Mouse (Mus musculus): ENCODE measurements around the gene Usp29. TPM values are rescaled to one million over a fixed set of nuclear protein-coding genes. Genes with fewer than 3 reads are reported as not detected.

The Usp29 gene
- polyA plus RNA-seq, 1 experiment: 10.7 TPM

GRCm38 (mm10) chr7:6903489-6903888, 173.1 kb downstream of the Usp29 start:
- Histone ChIP-seq H3K4me1 (ENCODE audit: control insufficient read depth, insufficient read depth, low read length) (no peaks in the 10 kb centered on the region), H3K4me3 (ENCODE audit: insufficient read depth, low read length) (no peak overlapping the region), H3K27ac (ENCODE audit: insufficient read depth, low read length) (no peak overlapping the region)
- TF ChIP-seq POLR2A (IDR thresholded peaks at IDR 0.05; ENCODE audit: extremely low read depth, insufficient read depth, low read length): no peak
- no peak for TF ChIP-seq CTCF (IDR thresholded peaks at IDR 0.05; ENCODE audit: extremely low read depth, insufficient read depth, low read length)

DNA sequence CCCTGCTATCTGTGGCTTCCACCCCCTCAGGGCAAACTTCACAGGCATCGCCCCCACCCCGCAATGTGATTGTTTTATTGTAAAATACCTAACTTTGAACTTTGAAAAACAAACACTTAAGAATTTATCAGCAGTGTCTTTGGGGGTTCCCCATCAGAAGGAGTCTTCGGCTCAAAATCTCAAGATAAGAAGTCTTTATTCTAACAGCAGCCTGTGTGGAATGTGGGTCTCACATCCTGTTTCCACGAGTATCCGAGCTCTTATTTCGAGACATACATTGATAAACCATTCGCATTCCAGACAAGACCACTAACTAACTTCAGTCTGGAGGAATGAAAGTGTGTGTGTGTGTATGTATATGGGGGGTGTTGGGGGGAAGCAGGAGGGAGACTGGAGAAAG, 180.1 kb downstream of the Usp29 start:
- TF ChIP-seq POLR2A (IDR thresholded peaks at IDR 0.05; ENCODE audit: extremely low read depth, insufficient read depth, low read length) (no peak), CTCF (IDR thresholded peaks at IDR 0.05; ENCODE audit: extremely low read depth, insufficient read depth, low read length) (no peak)
- Histone ChIP-seq H3K27ac (ENCODE audit: insufficient read depth, low read length) (no peak overlapping the region), H3K4me1 (ENCODE audit: control insufficient read depth, insufficient read depth, low read length) (no peaks in the 10 kb centered on the region), H3K4me3 (ENCODE audit: insufficient read depth, low read length) (no peak overlapping the region)

GRCm38 (mm10) chr7:6911731-6912130, 181.4 kb downstream of the Usp29 start:
- Histone ChIP-seq H3K4me1 (ENCODE audit: control insufficient read depth, insufficient read depth, low read length) (no peaks in the 10 kb centered on the region), H3K27ac (ENCODE audit: insufficient read depth, low read length) (no peak overlapping the region), H3K4me3 (ENCODE audit: insufficient read depth, low read length) (no peak overlapping the region)
- TF ChIP-seq POLR2A (IDR thresholded peaks at IDR 0.05; ENCODE audit: extremely low read depth, insufficient read depth, low read length) (no peak), CTCF (IDR thresholded peaks at IDR 0.05; ENCODE audit: extremely low read depth, insufficient read depth, low read length) (no peak)

DNA sequence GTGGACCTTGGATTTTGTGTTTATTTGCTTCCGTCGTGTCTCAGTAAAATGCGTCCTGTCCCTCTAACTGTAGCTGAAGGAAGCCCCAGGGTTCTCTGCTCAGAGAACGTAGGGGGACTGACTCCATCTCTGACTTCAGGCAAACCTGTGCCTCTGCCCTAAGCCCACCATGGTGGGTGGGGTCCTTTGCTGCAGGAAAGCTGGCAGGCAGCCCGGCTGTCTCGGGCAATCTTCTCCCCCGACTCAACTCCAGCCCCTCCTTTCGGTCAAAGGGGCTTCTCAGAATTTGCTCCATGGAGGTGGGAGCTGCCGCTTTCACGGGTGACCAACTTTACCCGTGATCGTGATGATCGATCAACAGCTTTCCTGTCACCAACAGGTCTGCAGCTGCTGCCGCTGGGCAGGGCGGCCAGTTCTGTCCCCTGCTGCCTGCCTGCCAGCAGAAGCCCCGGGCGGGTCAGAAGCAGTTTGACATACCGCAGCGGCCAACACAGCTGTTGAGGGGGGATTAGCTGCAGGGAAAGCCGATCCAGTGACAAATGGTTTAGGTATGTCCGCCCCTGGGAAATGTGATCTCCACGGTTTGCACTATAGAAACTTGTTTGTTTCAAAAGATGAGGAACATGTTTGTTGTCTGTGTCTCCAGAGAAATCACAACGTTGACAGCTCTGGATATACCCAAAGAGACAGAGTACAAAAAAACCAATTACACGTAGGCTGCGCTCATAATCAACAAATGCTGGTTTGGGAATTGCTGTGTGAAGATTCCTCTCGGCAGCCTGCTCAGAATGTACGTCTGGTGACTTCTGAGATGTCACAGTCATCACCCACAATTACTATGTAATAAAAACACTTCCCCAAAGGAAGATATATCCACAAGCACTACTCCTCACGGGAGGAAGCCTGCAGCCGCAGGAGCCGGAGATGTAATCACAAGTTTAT, 183.3 kb downstream of the Usp29 start:
- no peak overlapping the region for H3K27ac ChIP-seq (ENCODE audit: insufficient read depth, low read length)

DNA sequence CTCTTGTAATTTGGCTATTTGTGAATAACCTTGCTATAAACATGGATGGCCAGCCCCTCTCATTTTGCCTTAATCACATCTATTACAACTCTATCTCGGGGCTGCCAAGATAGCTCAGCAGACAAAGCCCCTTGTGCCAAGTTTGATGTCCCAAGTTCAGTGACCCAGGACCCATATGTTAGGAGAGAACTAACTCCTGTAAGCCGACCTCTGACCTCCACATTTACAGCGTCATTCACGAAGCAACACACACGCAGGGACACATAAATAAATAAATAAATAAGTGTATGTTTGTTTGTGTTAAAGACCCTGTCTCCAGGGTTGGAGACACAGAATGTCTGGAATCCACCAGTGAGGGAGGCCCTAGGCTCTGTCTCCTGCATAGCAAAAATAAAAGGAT, 186.7 kb downstream of the Usp29 start:
- H3K27ac ChIP-seq (ENCODE audit: insufficient read depth, low read length): no peak overlapping the region
- no peak for TF ChIP-seq CTCF (IDR thresholded peaks at IDR 0.05; ENCODE audit: extremely low read depth, insufficient read depth, low read length)
- no peak for TF ChIP-seq POLR2A (IDR thresholded peaks at IDR 0.05; ENCODE audit: extremely low read depth, insufficient read depth, low read length)
- H3K4me1 ChIP-seq (ENCODE audit: control insufficient read depth, insufficient read depth, low read length): no peaks in the 10 kb centered on the region; the same call in 1 of the 2 replicates
- no peak overlapping the region for H3K4me3 ChIP-seq (ENCODE audit: insufficient read depth, low read length)

More for the DNA sequence above, 183.3 kb downstream of the Usp29 start:
- H3K4me1 ChIP-seq (ENCODE audit: control insufficient read depth, insufficient read depth, low read length): no peaks in the 10 kb centered on the region
- no peak for TF ChIP-seq CTCF (IDR thresholded peaks at IDR 0.05; ENCODE audit: extremely low read depth, insufficient read depth, low read length)
- no peak for TF ChIP-seq POLR2A (IDR thresholded peaks at IDR 0.05; ENCODE audit: extremely low read depth, insufficient read depth, low read length)
- no peak overlapping the region for H3K4me3 ChIP-seq (ENCODE audit: insufficient read depth, low read length)

GRCm38 (mm10) chr7:6918267-6918666, 187.9 kb downstream of the Usp29 start:
- H3K27ac ChIP-seq (ENCODE audit: insufficient read depth, low read length): no peak overlapping the region
- no peak for TF ChIP-seq POLR2A (IDR thresholded peaks at IDR 0.05; ENCODE audit: extremely low read depth, insufficient read depth, low read length)
- TF ChIP-seq CTCF (IDR thresholded peaks at IDR 0.05; ENCODE audit: extremely low read depth, insufficient read depth, low read length): peak; percentile 75
- no peak overlapping the region for H3K4me3 ChIP-seq (ENCODE audit: insufficient read depth, low read length)
- H3K4me1 ChIP-seq (ENCODE audit: control insufficient read depth, insufficient read depth, low read length): no peaks in the 10 kb centered on the region; the same call in 1 of the 2 replicates

- no peak overlapping the region for H3K4me3 ChIP-seq (ENCODE audit: insufficient read depth, low read length)
- TF ChIP-seq CTCF (IDR thresholded peaks at IDR 0.05; ENCODE audit: extremely low read depth, insufficient read depth, low read length): no peak
- TF ChIP-seq POLR2A (IDR thresholded peaks at IDR 0.05; ENCODE audit: extremely low read depth, insufficient read depth, low read length): no peak
- no peak overlapping the region for H3K27ac ChIP-seq (ENCODE audit: insufficient read depth, low read length)
- H3K4me1 ChIP-seq (ENCODE audit: control insufficient read depth, insufficient read depth, low read length): no peaks in the 10 kb centered on the region; the same call in 1 of the 2 replicates
Measured at GRCm38 (mm10) chr7:6919131-6919870, 188.9 kb downstream of the Usp29 start.

DNA sequence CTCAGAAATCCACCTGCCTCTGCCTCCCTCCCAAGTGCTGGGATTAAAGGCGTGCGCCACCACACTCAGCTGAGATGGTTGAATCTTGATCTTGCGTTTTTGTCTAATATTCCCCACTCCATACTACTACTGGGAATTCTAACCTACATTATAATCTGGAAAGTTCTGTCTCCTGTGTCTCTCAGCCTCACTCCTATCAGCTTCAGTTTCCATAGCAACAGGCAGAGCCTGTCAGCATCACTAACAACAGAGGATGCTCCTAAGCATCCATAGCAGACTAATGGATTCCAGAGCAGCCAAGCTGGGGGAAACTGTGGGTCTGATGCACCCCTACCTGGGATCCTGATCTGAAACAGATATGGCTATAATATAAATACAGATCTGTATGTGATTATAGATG, 193.1 kb downstream of the Usp29 start:
- no peak overlapping the region for H3K4me3 ChIP-seq (ENCODE audit: insufficient read depth, low read length)
- H3K4me1 ChIP-seq (ENCODE audit: control insufficient read depth, insufficient read depth, low read length): peaks cover 4% of the 10 kb centered on the region
- H3K27ac ChIP-seq (ENCODE audit: insufficient read depth, low read length): no peak overlapping the region
- TF ChIP-seq POLR2A (IDR thresholded peaks at IDR 0.05; ENCODE audit: extremely low read depth, insufficient read depth, low read length): no peak
- TF ChIP-seq CTCF (IDR thresholded peaks at IDR 0.05; ENCODE audit: extremely low read depth, insufficient read depth, low read length): no peak

DNA sequence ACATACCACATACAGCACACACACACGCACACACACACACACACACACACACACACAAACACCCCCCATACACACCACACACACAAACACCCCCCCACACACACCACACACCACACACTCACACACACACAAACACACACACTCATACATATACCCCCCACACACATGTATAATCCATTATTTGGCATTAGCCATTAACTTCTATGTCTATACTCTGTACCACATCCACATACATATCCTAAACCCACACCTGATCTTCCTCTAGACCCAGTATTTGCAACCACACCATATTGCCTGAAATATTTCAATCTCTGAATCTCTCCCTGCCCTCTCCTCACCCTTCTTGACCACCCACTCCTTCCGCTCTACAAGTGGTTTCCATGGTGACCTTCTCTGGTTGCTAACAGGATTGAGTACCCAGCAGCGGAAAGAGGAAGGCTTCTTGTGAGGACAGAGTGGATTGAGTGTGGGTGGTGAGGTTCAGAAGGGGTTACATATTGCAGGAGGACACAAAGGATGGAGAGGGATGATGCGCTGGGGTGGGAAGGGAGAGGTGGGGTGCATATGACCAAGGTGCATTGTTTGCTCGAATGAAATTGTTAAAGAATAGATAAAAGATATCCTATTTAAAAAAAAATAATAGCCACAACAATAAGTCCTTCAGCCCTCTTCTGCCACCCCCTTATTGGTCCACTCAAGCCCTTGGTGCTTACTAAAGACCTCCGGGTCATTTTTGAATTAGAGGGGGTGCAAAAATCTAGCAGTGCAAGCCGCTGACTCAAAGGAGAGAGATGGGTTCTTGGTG, 195.8 kb downstream of the Usp29 start:
- Histone ChIP-seq H3K4me3 (ENCODE audit: insufficient read depth, low read length) (no peak overlapping the region), H3K4me1 (ENCODE audit: control insufficient read depth, insufficient read depth, low read length) (peaks cover 4% of the 10 kb centered on the region), H3K27ac (ENCODE audit: insufficient read depth, low read length) (no peak overlapping the region)
- TF ChIP-seq CTCF (IDR thresholded peaks at IDR 0.05; ENCODE audit: extremely low read depth, insufficient read depth, low read length): no peak
- no peak for TF ChIP-seq POLR2A (IDR thresholded peaks at IDR 0.05; ENCODE audit: extremely low read depth, insufficient read depth, low read length)

Data from cortical plate, adult 2 months (tissue).